Mouse (Mus musculus) skeletal muscle tissue, adult 2 months (tissue): ENCODE data around the gene Filip1.
A peak's percentile ranks its signal among the peaks of the same experiment; 100 is the strongest.

Source experiments
- DNase-seq: peaks from one replicate; pipeline ENCODE4 v3.0.0-alpha.2; 2012; ENCODE audit warnings: low read depth, low spot score

Gene Filip1

GRCm38 (mm10) chr9:79912971-79913370 is 99.7 kb downstream of the Filip1 start:
- no peak for DNase-seq

- DNase-seq: no peak
These were observed 102.5 kb downstream of the Filip1 start for GRCm38 (mm10) chr9:79910166-79910565.

- DNase-seq: no peak
These were observed 113.8 kb downstream of the Filip1 start for GRCm38 (mm10) chr9:79898815-79899214.

- no peak for DNase-seq
These were observed 118.0 kb downstream of the Filip1 start for GRCm38 (mm10) chr9:79894665-79895064.

GRCm38 (mm10) chr9:79893841-79894612 is 118.6 kb downstream of the Filip1 start:
- DNase-seq: no peak

GRCm38 (mm10) chr9:79892183-79892582 is 120.5 kb downstream of the Filip1 start:
- peak; percentile 31 for DNase-seq

GRCm38 (mm10) chr9:79890488-79890887 is 122.2 kb downstream of the Filip1 start:
- DNase-seq: peak; percentile 28

- no peak for DNase-seq
These were observed 123.5 kb downstream of the Filip1 start for GRCm38 (mm10) chr9:79889132-79889531.

- DNase-seq: no peak
These were observed 127.1 kb downstream of the Filip1 start for GRCm38 (mm10) chr9:79885244-79886210.

- DNase-seq: no peak
These were observed 129.5 kb downstream of the Filip1 start for GRCm38 (mm10) chr9:79883139-79883538.

- no peak for DNase-seq
These were observed 132.6 kb downstream of the Filip1 start for GRCm38 (mm10) chr9:79880031-79880430.

- peak; percentile 64 for DNase-seq
These were observed 137.0 kb downstream of the Filip1 start for GRCm38 (mm10) chr9:79875522-79876131.

- DNase-seq: no peak
These were observed 140.1 kb downstream of the Filip1 start for GRCm38 (mm10) chr9:79872598-79872997.

- DNase-seq: no peak
These were observed 143.1 kb downstream of the Filip1 start for GRCm38 (mm10) chr9:79869512-79869911.

GRCm38 (mm10) chr9:79865998-79866397 is 146.7 kb downstream of the Filip1 start:
- no peak for DNase-seq

- DNase-seq: no peak
These were observed 150.1 kb downstream of the Filip1 start for GRCm38 (mm10) chr9:79862544-79862943.

GRCm38 (mm10) chr9:79847099-79847498 is 165.6 kb downstream of the Filip1 start:
- DNase-seq: no peak

GRCm38 (mm10) chr9:79842615-79843014 is 170.0 kb downstream of the Filip1 start:
- DNase-seq: no peak

- DNase-seq: no peak
These were observed 170.6 kb downstream of the Filip1 start for GRCm38 (mm10) chr9:79842028-79842427.

- DNase-seq: no peak
These were observed 181.4 kb downstream of the Filip1 start for GRCm38 (mm10) chr9:79831294-79831693.

GRCm38 (mm10) chr9:79830874-79831273 is 181.8 kb downstream of the Filip1 start:
- no peak for DNase-seq
